Mouse (Mus musculus): ENCODE measurements around the gene Dnajc28. TPM values are rescaled to one million over a fixed set of nuclear protein-coding genes. Genes with fewer than 3 reads are reported as not detected.

The Dnajc28 gene
- polyA plus RNA-seq, 1 experiment: 1.9 TPM

DNA sequence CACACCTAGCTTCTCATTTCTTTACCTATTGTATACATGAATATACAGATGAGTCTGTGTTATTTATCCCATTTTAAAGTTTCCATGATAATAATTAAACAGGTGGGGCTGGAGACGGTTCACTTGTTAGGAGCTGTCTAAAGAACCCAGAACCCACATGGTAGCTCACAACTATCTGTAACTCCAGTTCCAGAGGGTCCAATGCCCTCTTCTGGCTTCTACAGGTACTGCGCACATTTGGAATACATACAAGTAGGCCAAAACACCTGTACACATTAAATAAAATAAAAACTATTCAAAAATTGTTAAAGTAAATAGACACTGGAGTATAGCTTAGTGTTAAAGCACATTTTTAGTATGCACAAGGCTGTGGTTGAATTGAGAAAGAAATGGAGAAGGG is 36.5 kb downstream of the Dnajc28 start:
- TF ChIP-seq CTCF (IDR thresholded peaks at IDR 0.05; ENCODE audit: control insufficient read depth, insufficient read depth, low read length): 0 out of 2 replicates have a peak, but pooled peaks have one; percentile 20
- TF ChIP-seq POLR2A (IDR thresholded peaks at IDR 0.05; ENCODE audit: borderline replicate concordance, control insufficient read depth, low read depth, low read length): no peak
- H3K4me1 ChIP-seq (ENCODE audit: control insufficient read depth, insufficient read depth, low read length): no peaks in the 10 kb centered on the region
- 56% methylated on average over 2 of the region's 2 CpGs for WGBS
- no peak overlapping the region for H3K4me3 ChIP-seq (replicated peaks; ENCODE audit: control insufficient read depth, low read depth, low read length)
- no peak overlapping the region for H3K27ac ChIP-seq (ENCODE audit: control insufficient read depth, insufficient read depth, low read depth, low read length, poor library complexity)

DNA sequence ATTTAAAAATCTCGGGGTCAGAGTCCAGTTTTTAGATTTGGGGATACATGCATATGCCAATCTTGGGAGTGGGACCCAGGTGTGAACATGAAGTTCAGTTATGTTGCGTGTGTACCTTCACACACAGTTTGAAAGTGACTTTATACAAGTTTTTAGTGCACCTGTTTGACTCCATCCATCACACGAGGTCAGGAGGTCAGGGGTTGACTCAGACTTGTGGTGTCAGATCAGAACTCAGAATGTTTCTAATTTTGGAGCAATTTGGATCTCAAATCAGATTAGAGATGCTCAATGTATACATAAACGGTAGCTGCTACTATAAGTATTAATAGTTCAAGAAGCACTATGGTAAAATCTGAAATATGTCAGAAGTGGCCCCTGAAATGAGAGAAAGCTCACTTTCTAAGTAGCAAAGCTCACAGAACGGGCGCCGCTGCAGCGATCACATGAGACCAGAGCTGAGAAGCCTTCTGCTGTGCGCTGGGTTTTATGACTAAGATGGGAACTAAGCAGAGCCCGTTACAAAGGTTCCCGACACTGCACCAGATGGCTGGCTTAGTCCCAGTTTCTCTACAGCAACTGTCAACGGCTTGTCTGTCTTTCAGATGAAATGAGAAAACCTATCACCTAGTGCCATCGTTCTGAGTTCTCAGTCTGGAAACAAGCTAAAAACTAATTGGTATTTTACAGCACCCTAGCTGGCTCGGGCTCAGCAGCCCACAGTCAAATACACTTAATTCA is 39.7 kb downstream of the Dnajc28 start:
- TF ChIP-seq POLR2A (IDR thresholded peaks at IDR 0.05; ENCODE audit: borderline replicate concordance, control insufficient read depth, low read depth, low read length) (no peak), CTCF (IDR thresholded peaks at IDR 0.05; ENCODE audit: control insufficient read depth, insufficient read depth, low read length) (no peak)
- Histone ChIP-seq H3K27ac (ENCODE audit: control insufficient read depth, insufficient read depth, low read depth, low read length, poor library complexity) (no peak overlapping the region), H3K4me3 (replicated peaks; ENCODE audit: control insufficient read depth, low read depth, low read length) (no peak overlapping the region), H3K4me1 (ENCODE audit: control insufficient read depth, insufficient read depth, low read length) (no peaks in the 10 kb centered on the region)
- 84% methylated on average over 14 of the region's 14 CpGs for WGBS

DNA sequence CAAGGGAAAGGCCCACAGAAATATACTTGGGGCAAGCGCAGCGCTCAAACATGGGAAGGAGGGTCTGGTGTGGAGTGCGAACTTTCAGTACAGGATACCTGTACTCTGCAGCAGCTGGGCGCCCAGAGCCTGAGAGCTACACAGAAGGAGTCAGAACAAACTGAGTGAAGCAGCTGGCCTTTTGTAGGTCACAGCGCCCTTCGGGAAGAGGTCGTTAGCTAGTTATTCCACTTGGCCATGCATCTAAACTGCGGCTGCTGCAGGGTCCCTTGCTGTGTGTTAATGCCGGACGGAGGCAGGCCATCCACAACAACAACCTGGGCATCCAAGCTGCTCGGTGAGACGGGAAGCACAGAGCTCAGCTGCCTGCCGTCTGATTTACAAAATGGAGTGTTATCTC is 43.7 kb downstream of the Dnajc28 start:
- Histone ChIP-seq H3K27ac (ENCODE audit: control insufficient read depth, insufficient read depth, low read depth, low read length, poor library complexity) (no peak overlapping the region), H3K4me3 (replicated peaks; ENCODE audit: control insufficient read depth, low read depth, low read length) (no peak overlapping the region), H3K4me1 (ENCODE audit: control insufficient read depth, insufficient read depth, low read length) (no peaks in the 10 kb centered on the region)
- WGBS: 89% methylated on average over 13 of the region's 13 CpGs
- no peak for TF ChIP-seq POLR2A (IDR thresholded peaks at IDR 0.05; ENCODE audit: borderline replicate concordance, control insufficient read depth, low read depth, low read length)
- no peak for TF ChIP-seq CTCF (IDR thresholded peaks at IDR 0.05; ENCODE audit: control insufficient read depth, insufficient read depth, low read length)

DNA sequence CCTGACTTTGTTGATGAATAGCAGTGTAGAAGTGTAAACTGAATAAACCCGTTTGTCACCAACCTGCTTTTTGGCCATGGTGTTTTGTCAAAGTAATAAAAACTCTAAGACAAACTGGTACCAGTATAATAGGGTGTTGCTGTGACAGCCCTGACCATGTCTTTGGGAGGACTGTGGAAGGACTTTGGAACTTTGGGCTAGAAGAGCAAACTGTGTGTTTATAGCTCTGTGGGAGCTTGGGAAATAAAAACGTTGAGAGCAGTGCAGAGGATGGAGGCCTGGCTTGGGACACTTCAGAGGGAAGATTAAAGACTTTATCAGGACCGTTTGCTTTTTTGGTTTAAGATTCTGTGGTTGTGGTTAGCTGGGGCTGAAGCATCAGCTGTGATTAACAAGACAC is 47.7 kb downstream of the Dnajc28 start:
- H3K4me3 ChIP-seq (replicated peaks; ENCODE audit: control insufficient read depth, low read depth, low read length): no peak overlapping the region
- no peak overlapping the region for H3K27ac ChIP-seq (ENCODE audit: control insufficient read depth, insufficient read depth, low read depth, low read length, poor library complexity)
- WGBS: 34% methylated on average over 3 of the region's 3 CpGs
- no peaks in the 10 kb centered on the region for H3K4me1 ChIP-seq (ENCODE audit: control insufficient read depth, insufficient read depth, low read length)
- TF ChIP-seq POLR2A (IDR thresholded peaks at IDR 0.05; ENCODE audit: borderline replicate concordance, control insufficient read depth, low read depth, low read length): no peak
- no peak for TF ChIP-seq CTCF (IDR thresholded peaks at IDR 0.05; ENCODE audit: control insufficient read depth, insufficient read depth, low read length)

DNA sequence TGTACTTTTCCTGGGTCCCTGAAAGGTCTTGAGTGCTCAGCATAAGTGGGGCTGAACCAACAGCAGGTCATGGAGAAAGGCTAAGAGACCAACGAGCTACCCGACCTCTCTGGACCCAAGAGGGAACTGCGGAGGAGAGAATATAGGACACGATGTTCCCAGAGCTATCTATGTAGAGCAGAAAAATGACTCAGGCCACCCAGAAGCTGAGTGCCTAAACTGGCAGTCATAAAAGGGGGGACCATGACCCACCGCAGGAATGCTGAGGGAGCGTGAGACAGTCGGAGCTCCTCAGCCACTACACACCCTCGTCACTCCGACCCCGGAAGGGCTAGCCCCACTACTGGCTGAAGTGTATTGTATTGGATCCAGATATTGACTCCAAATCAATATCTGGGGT is 49.9 kb downstream of the Dnajc28 start:
- H3K4me3 ChIP-seq (replicated peaks; ENCODE audit: control insufficient read depth, low read depth, low read length): no peak overlapping the region
- WGBS: 89% methylated on average over 10 of the region's 10 CpGs
- no peaks in the 10 kb centered on the region for H3K4me1 ChIP-seq (ENCODE audit: control insufficient read depth, insufficient read depth, low read length)
- no peak for TF ChIP-seq POLR2A (IDR thresholded peaks at IDR 0.05; ENCODE audit: borderline replicate concordance, control insufficient read depth, low read depth, low read length)
- H3K27ac ChIP-seq (ENCODE audit: control insufficient read depth, insufficient read depth, low read depth, low read length, poor library complexity): no peak overlapping the region

DNA sequence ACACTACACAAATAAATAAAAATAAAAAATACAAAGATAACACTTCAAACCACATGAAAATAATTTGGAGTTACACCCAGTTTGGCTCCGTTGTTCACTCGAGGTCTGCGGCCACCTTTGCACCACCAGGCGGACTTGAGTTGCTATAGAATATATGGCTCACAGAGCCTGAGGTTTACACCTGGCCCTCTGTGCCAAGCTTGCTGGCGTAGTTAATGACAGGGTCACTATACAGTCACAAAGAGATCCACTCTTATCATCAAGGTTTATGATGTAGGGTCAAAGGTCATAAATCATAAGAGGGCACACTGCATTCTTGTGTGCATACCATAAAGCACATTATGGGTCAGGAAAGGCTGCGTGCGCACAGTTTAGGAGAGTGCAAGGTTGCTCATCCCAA is 52.8 kb downstream of the Dnajc28 start:
- no peaks in the 10 kb centered on the region for H3K4me1 ChIP-seq (ENCODE audit: control insufficient read depth, insufficient read depth, low read length)
- no peak overlapping the region for H3K4me3 ChIP-seq (replicated peaks; ENCODE audit: control insufficient read depth, low read depth, low read length)
- no peak for TF ChIP-seq POLR2A (IDR thresholded peaks at IDR 0.05; ENCODE audit: borderline replicate concordance, control insufficient read depth, low read depth, low read length)
- no peak for TF ChIP-seq CTCF (IDR thresholded peaks at IDR 0.05; ENCODE audit: control insufficient read depth, insufficient read depth, low read length)
- H3K27ac ChIP-seq (ENCODE audit: control insufficient read depth, insufficient read depth, low read depth, low read length, poor library complexity): no peak overlapping the region
- WGBS: 83% methylated on average over 7 of the region's 7 CpGs

DNA sequence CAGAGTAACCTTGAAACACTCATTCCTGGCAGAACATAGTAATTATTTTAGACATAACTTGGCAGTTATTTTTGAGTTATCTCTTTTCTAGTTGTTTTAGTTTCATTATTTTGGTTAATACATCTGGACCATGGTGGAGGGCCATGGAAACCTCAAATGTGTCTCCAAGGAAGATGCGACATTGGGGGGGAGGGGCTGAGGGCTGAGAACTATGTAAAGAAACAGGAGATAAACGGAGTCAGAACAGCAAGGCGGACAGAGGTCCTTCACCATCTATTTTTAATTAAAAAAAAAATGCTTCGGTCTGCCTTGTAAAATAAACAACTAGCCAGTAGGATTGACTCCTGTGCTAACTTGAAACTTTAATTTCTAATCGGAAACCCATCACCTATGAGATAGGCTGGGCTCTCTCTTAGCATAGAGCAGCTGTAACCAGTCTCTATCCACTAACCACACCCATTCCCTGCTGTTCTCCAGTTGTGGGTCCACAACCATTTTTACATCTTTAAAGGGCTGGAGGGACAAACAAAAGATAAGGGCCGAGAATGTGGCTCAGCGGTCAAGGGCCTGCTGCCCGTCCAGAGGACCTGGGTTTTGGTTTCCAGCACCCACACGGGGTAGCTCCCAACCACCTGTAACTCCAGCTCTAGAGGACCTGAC is 53.4 kb downstream of the Dnajc28 start:
- Histone ChIP-seq H3K4me3 (replicated peaks; ENCODE audit: control insufficient read depth, low read depth, low read length) (no peak overlapping the region), H3K4me1 (ENCODE audit: control insufficient read depth, insufficient read depth, low read length) (no peaks in the 10 kb centered on the region), H3K27ac (ENCODE audit: control insufficient read depth, insufficient read depth, low read depth, low read length, poor library complexity) (no peak overlapping the region)
- TF ChIP-seq POLR2A (IDR thresholded peaks at IDR 0.05; ENCODE audit: borderline replicate concordance, control insufficient read depth, low read depth, low read length): no peak
- no peak for TF ChIP-seq CTCF (IDR thresholded peaks at IDR 0.05; ENCODE audit: control insufficient read depth, insufficient read depth, low read length)
- 80% methylated on average over 9 of the region's 9 CpGs for WGBS

DNA sequence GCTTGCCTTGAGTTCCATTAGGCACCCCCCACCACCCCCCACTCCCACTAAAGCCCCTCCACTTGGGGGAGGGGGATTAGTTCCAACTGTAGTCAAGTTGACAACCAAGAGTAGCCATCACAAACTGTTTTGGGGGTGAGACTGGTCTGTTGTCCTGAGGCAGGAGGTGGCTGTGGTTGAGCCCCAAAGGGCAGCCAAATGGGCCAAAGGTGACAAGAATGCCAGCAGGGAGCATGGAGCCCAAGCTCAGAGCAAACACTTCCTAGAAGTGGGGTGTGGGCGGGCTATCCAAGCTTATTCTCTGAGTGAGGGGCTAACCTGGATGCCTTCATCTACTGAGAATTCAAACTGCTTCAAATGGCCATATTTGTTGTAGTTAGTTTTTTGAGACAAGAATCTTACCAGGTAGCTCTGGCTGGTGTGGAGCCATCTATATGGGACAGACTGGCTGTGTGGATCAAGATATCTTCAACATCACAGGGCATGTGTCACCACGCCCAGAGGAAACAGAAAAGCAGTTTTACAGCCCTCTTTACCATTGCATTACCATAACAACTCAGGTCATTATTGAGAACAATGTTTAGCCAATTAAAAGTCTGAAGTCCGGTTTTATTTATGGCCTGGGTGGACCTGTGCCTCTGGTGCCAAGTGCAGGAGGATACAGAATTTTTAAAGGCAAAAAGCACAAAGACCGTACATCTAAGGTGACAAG is 54.1 kb downstream of the Dnajc28 start:
- TF ChIP-seq POLR2A (IDR thresholded peaks at IDR 0.05; ENCODE audit: borderline replicate concordance, control insufficient read depth, low read depth, low read length): no peak
- no peak for TF ChIP-seq CTCF (IDR thresholded peaks at IDR 0.05; ENCODE audit: control insufficient read depth, insufficient read depth, low read length)
- Histone ChIP-seq H3K4me1 (ENCODE audit: control insufficient read depth, insufficient read depth, low read length) (no peaks in the 10 kb centered on the region), H3K4me3 (replicated peaks; ENCODE audit: control insufficient read depth, low read depth, low read length) (no peak overlapping the region), H3K27ac (ENCODE audit: control insufficient read depth, insufficient read depth, low read depth, low read length, poor library complexity) (no peak overlapping the region)
- 79% methylated on average over 4 of the region's 4 CpGs for WGBS

Other genes starting within 250 kb of the Dnajc28 start
- 32.5 and 41.1 TPM in 2 replicates for gene Ifnar2, start 246.2 kb downstream of the Dnajc28 start, polyA plus RNA-seq (2011; ENCODE audit: insufficient read depth, insufficient read length, low replicate concordance, missing spikeins)
- gene Gm21970, start 227.3 kb downstream of the Dnajc28 start, polyA plus RNA-seq (2011; ENCODE audit: insufficient read depth, insufficient read length, low replicate concordance, missing spikeins): not detected in 2 replicates
- gene Il10rb, start 212.9 kb downstream of the Dnajc28 start, polyA plus RNA-seq (2011; ENCODE audit: insufficient read depth, insufficient read length, low replicate concordance, missing spikeins): 24.1 and 25.9 TPM in 2 replicates
- gene Ifnar1, start 133.8 kb downstream of the Dnajc28 start, polyA plus RNA-seq (2011; ENCODE audit: insufficient read depth, insufficient read length, low replicate concordance, missing spikeins): 10.3 and 15.9 TPM in 2 replicates
- gene Ifngr2, start 72.0 kb downstream of the Dnajc28 start, polyA plus RNA-seq (2011; ENCODE audit: insufficient read depth, insufficient read length, low replicate concordance, missing spikeins): 11.1 and 27.7 TPM in 2 replicates
- gene Tmem50b, start 21.2 kb downstream of the Dnajc28 start, polyA plus RNA-seq (2011; ENCODE audit: insufficient read depth, insufficient read length, low replicate concordance, missing spikeins): 7.3 and 17.5 TPM in 2 replicates
- gene Gart, start 27.9 kb upstream of the Dnajc28 start, polyA plus RNA-seq (2011; ENCODE audit: insufficient read depth, insufficient read length, low replicate concordance, missing spikeins): 70.5 and 94.2 TPM in 2 replicates
- 132 and 165 TPM in 2 replicates for gene Son, start 28.5 kb upstream of the Dnajc28 start, polyA plus RNA-seq (2011; ENCODE audit: insufficient read depth, insufficient read length, low replicate concordance, missing spikeins)
- gene Donson, start 69.7 kb upstream of the Dnajc28 start, polyA plus RNA-seq (2011; ENCODE audit: insufficient read depth, insufficient read length, low replicate concordance, missing spikeins): 15.2 and 18.0 TPM in 2 replicates
- gene Cryzl1, start 109.9 kb upstream of the Dnajc28 start, polyA plus RNA-seq (2011; ENCODE audit: insufficient read depth, insufficient read length, low replicate concordance, missing spikeins): 23.4 and 42.5 TPM in 2 replicates
- gene Itsn1, start 110.3 kb upstream of the Dnajc28 start, polyA plus RNA-seq (2011; ENCODE audit: insufficient read depth, insufficient read length, low replicate concordance, missing spikeins): 91.6 and 158 TPM in 2 replicates

All from bone marrow, adult 2 months (tissue).